Mouse (Mus musculus): ENCODE results near the gene Rasa3. TPM values are rescaled to one million over a fixed set of nuclear protein-coding genes. Genes with fewer than 3 reads are reported as not detected.

The Rasa3 gene
- polyA plus RNA-seq, 1 experiment = 39.6 TPM

- H3ac ChIP-seq (ENCODE audit: control insufficient read depth, insufficient read length) = no peak overlapping the region
- H3K27me3 ChIP-seq (ENCODE audit: control insufficient read depth, insufficient read depth, insufficient read length) = no peaks in the 10 kb centered on the region
- no peaks in the 10 kb centered on the region for H3K36me3 ChIP-seq (ENCODE audit: control insufficient read depth, insufficient read depth)
- H3K4me3 ChIP-seq = no peak overlapping the region
- peak overlapping the region; percentile 83 for H3K4me2 ChIP-seq (ENCODE audit: low read depth)
- TF ChIP-seq MAX (IDR thresholded peaks at IDR 0.05; ENCODE audit: low read depth) (no peak), CEBPB (IDR thresholded peaks at IDR 0.05; ENCODE audit: insufficient read depth, poor library complexity, severe bottlenecking) (peak; percentile 50; the same call in 1 of the 2 replicates)
- no peaks in the 10 kb centered on the region for H3K79me2 ChIP-seq (ENCODE audit: control insufficient read depth, insufficient read depth)
These were observed 17.3 kb upstream of the Rasa3 start for GRCm38 (mm10) chr8:13694735-13695134.

GRCm38 (mm10) chr8:13692302-13693066 is 15.1 kb upstream of the Rasa3 start:
- TF ChIP-seq TCF3 (IDR thresholded peaks at IDR 0.05; ENCODE audit: insufficient read length, low read depth) (no peak), CEBPB (IDR thresholded peaks at IDR 0.05; ENCODE audit: insufficient read depth, poor library complexity, severe bottlenecking) (no peak), MYOG (IDR thresholded peaks at IDR 0.05; ENCODE audit: control insufficient read depth in 1 of 3, insufficient read depth in 1 of 3, insufficient read length in 2 of 3, low read depth in 2 of 3) (no peak), MYOD1 (IDR thresholded peaks at IDR 0.05; ENCODE audit: control insufficient read depth in 1 of 3, insufficient read length in 2 of 3, low read depth in 2 of 3) (no peak), TCF12 (IDR thresholded peaks at IDR 0.05; ENCODE audit: insufficient read depth, poor library complexity, severe bottlenecking) (no peak), E2F4 (IDR thresholded peaks at IDR 0.05; ENCODE audit: insufficient read depth) (no peak), SRF (IDR thresholded peaks at IDR 0.05; ENCODE audit: control insufficient read depth, insufficient read length, low read depth) (no peak), POLR2A (IDR thresholded peaks at IDR 0.05; ENCODE audit: insufficient read length, low read depth) (no peak), MAX (IDR thresholded peaks at IDR 0.05; ENCODE audit: low read depth) (no peak), POLR2AphosphoS2 (IDR thresholded peaks at IDR 0.05; ENCODE audit: insufficient read length, low read depth) (no peak), REST (IDR thresholded peaks at IDR 0.05; ENCODE audit: insufficient read depth, insufficient read length) (no peak), USF1 (IDR thresholded peaks at IDR 0.05; ENCODE audit: low read depth) (no peak)
- no peak overlapping the region for H3K4me2 ChIP-seq (ENCODE audit: low read depth)
- no peaks in the 10 kb centered on the region for H3K36me3 ChIP-seq (ENCODE audit: control insufficient read depth, insufficient read depth)
- no peaks in the 10 kb centered on the region for H3K27me3 ChIP-seq (ENCODE audit: control insufficient read depth, insufficient read depth, insufficient read length)
- no peak overlapping the region for H3K4me3 ChIP-seq
- H3ac ChIP-seq (ENCODE audit: control insufficient read depth, insufficient read length) = no peak overlapping the region
- no peaks in the 10 kb centered on the region for H3K79me2 ChIP-seq (ENCODE audit: control insufficient read depth, insufficient read depth)

GRCm38 (mm10) chr8:13689331-13689730 is 11.9 kb upstream of the Rasa3 start:
- Histone ChIP-seq H3K4me3 (no peak overlapping the region), H3K79me2 (ENCODE audit: control insufficient read depth, insufficient read depth) (no peaks in the 10 kb centered on the region), H3ac (ENCODE audit: control insufficient read depth, insufficient read length) (no peak overlapping the region), H3K4me2 (ENCODE audit: low read depth) (no peak overlapping the region), H3K36me3 (ENCODE audit: control insufficient read depth, insufficient read depth) (no peaks in the 10 kb centered on the region), H3K27me3 (ENCODE audit: control insufficient read depth, insufficient read depth, insufficient read length) (no peaks in the 10 kb centered on the region)
- TF ChIP-seq POLR2AphosphoS2 (IDR thresholded peaks at IDR 0.05; ENCODE audit: insufficient read length, low read depth) (no peak), TCF12 (IDR thresholded peaks at IDR 0.05; ENCODE audit: insufficient read depth, poor library complexity, severe bottlenecking) (no peak), REST (IDR thresholded peaks at IDR 0.05; ENCODE audit: insufficient read depth, insufficient read length) (no peak), SRF (IDR thresholded peaks at IDR 0.05; ENCODE audit: control insufficient read depth, insufficient read length, low read depth) (no peak), E2F4 (IDR thresholded peaks at IDR 0.05; ENCODE audit: insufficient read depth) (no peak), MAX (IDR thresholded peaks at IDR 0.05; ENCODE audit: low read depth) (no peak), USF1 (IDR thresholded peaks at IDR 0.05; ENCODE audit: low read depth) (no peak), MYOD1 (IDR thresholded peaks at IDR 0.05; ENCODE audit: control insufficient read depth in 1 of 3, insufficient read length in 2 of 3, low read depth in 2 of 3) (no peak), MYOG (IDR thresholded peaks at IDR 0.05; ENCODE audit: control insufficient read depth in 1 of 3, insufficient read depth in 1 of 3, insufficient read length in 2 of 3, low read depth in 2 of 3) (no peak), TCF3 (IDR thresholded peaks at IDR 0.05; ENCODE audit: insufficient read length, low read depth) (no peak), CEBPB (IDR thresholded peaks at IDR 0.05; ENCODE audit: insufficient read depth, poor library complexity, severe bottlenecking) (no peak), POLR2A (IDR thresholded peaks at IDR 0.05; ENCODE audit: insufficient read length, low read depth) (no peak)

- no peaks in the 10 kb centered on the region for H3K27me3 ChIP-seq (ENCODE audit: control insufficient read depth, insufficient read depth, insufficient read length)
- H3K36me3 ChIP-seq (ENCODE audit: control insufficient read depth, insufficient read depth) = no peaks in the 10 kb centered on the region
- H3K79me2 ChIP-seq (ENCODE audit: control insufficient read depth, insufficient read depth) = no peaks in the 10 kb centered on the region
- TF ChIP-seq POLR2AphosphoS2 (IDR thresholded peaks at IDR 0.05; ENCODE audit: insufficient read length, low read depth) (no peak), TCF12 (IDR thresholded peaks at IDR 0.05; ENCODE audit: insufficient read depth, poor library complexity, severe bottlenecking) (no peak), CEBPB (IDR thresholded peaks at IDR 0.05; ENCODE audit: insufficient read depth, poor library complexity, severe bottlenecking) (no peak), MYOD1 (IDR thresholded peaks at IDR 0.05; ENCODE audit: control insufficient read depth in 1 of 3, insufficient read length in 2 of 3, low read depth in 2 of 3) (no peak), POLR2A (IDR thresholded peaks at IDR 0.05; ENCODE audit: insufficient read length, low read depth) (no peak), E2F4 (IDR thresholded peaks at IDR 0.05; ENCODE audit: insufficient read depth) (no peak), REST (IDR thresholded peaks at IDR 0.05; ENCODE audit: insufficient read depth, insufficient read length) (no peak), MAX (IDR thresholded peaks at IDR 0.05; ENCODE audit: low read depth) (no peak), SRF (IDR thresholded peaks at IDR 0.05; ENCODE audit: control insufficient read depth, insufficient read length, low read depth) (no peak), TCF3 (IDR thresholded peaks at IDR 0.05; ENCODE audit: insufficient read length, low read depth) (no peak), MYOG (IDR thresholded peaks at IDR 0.05; ENCODE audit: control insufficient read depth in 1 of 3, insufficient read depth in 1 of 3, insufficient read length in 2 of 3, low read depth in 2 of 3) (no peak), USF1 (IDR thresholded peaks at IDR 0.05; ENCODE audit: low read depth) (no peak)
- H3K4me3 ChIP-seq = no peak overlapping the region
- H3ac ChIP-seq (ENCODE audit: control insufficient read depth, insufficient read length) = no peak overlapping the region
- H3K4me2 ChIP-seq (ENCODE audit: low read depth) = no peak overlapping the region
These were observed 11.1 kb upstream of the Rasa3 start for GRCm38 (mm10) chr8:13688461-13688860.
